Mouse (Mus musculus): Measurements from ENCODE around the gene Irak4.

GRCm38 (mm10) chr15:94564909-94565308, 21.5 kb downstream of the Irak4 start:
- no peak for TF ChIP-seq CTCF (IDR thresholded peaks at IDR 0.05; ENCODE audit: low read depth, low read length)
- no peak for TF ChIP-seq POLR2A (IDR thresholded peaks at IDR 0.05; ENCODE audit: insufficient read depth, low read length)

Measured in ES-Bruce4 (cell line).